7 mouse cellular contexts compared by ENCODE assay signal in genomic region chr8:70001176-70001891, GRCm38 (mm10). TPM values are rescaled to one million over a fixed set of nuclear protein-coding genes. Genes with fewer than 3 reads are reported as not detected.
DNase-seq lines count a peak whose midpoint lies in the region; ATAC-seq and TF ChIP-seq lines count a peak whose summit lies in the region.

No protein-coding gene starts in this region.

- peak overlapping the region; percentile 28 for H3K4me2 ChIP-seq in midbrain, embryonic 11.5 days

- WGBS in limb, embryonic 10.5 days: 2% methylated on average over 16 of the region's 16 CpGs
- WGBS in midbrain, embryonic 11.5 days: 4% methylated on average over 16 of the region's 16 CpGs

- no peaks in the 10 kb centered on the region for H3K36me3 ChIP-seq in G1E (replicated peaks)
- no peaks in the 10 kb centered on the region for H3K36me3 ChIP-seq in limb, embryonic 10.5 days
- H3K36me3 ChIP-seq in midbrain, embryonic 11.5 days (ENCODE audit: control insufficient read depth, insufficient read depth, low read length): no peaks in the 10 kb centered on the region

- H3K27me3 ChIP-seq in G1E (ENCODE audit: insufficient read depth, low read length): 0 out of 2 replicates have a peak, but pooled peaks cover 3% of the 10 kb centered on the region
- H3K27me3 ChIP-seq in limb, embryonic 10.5 days (ENCODE audit: low read depth, poor library complexity, severe bottlenecking): no peaks in the 10 kb centered on the region
- no peaks in the 10 kb centered on the region for H3K27me3 ChIP-seq in midbrain, embryonic 11.5 days (ENCODE audit: control insufficient read depth, insufficient read depth, low read length)

- peaks cover 31% of the 10 kb centered on the region for H3K4me1 ChIP-seq in G1E (ENCODE audit: insufficient read depth, low read depth, low read length)
- peaks cover 18% of the 10 kb centered on the region for H3K4me1 ChIP-seq in limb, embryonic 10.5 days
- H3K4me1 ChIP-seq in midbrain, embryonic 11.5 days (ENCODE audit: control insufficient read depth, insufficient read depth, low read length): 0 out of 2 replicates have a peak, but pooled peaks cover 3% of the 10 kb centered on the region

- H3K4me3 ChIP-seq in G1E (ENCODE audit: low read depth, low read length): peak overlapping the region; percentile 62
- peak overlapping the region; percentile 41 for H3K4me3 ChIP-seq in limb, embryonic 10.5 days
- H3K4me3 ChIP-seq in midbrain, embryonic 11.5 days (ENCODE audit: low read depth, low read length): no peak overlapping the region

- H3K9ac ChIP-seq in midbrain, embryonic 11.5 days (ENCODE audit: low read length): peak overlapping the region; percentile 33

- intact Hi-C loops in heart, postnatal 25 days (cut with DNase I): loop anchor here (1.0 to 5.0 kb wide), 2 partner anchors 44 to 80 kb away; no protein-coding TSS in a partner anchor

- ATAC-seq in G1E (ENCODE audit: extremely low read depth, insufficient number of reproducible peaks, low FRiP score, poor library complexity, severe bottlenecking): peak; percentile 79
- ATAC-seq in erythroid progenitor cell, adult 5-6 weeks (replicated peaks; ENCODE audit: low FRiP score, poor library complexity, severe bottlenecking): peak; percentile 78
- 0 out of 2 replicates have a peak, but pooled peaks have one; percentile 43 for ATAC-seq in midbrain, embryonic 11.5 days (ENCODE audit: low FRiP score)

- TF ChIP-seq CTCF in G1E (IDR thresholded peaks at IDR 0.05; ENCODE audit: low read depth, low read length): peak; percentile 23; the same call in 1 of the 2 replicates

- H3K9me3 ChIP-seq in G1E (replicated peaks): no peaks in the 10 kb centered on the region
- H3K9me3 ChIP-seq in limb, embryonic 10.5 days (replicated peaks): no peaks in the 10 kb centered on the region
- H3K9me3 ChIP-seq in midbrain, embryonic 11.5 days (ENCODE audit: control insufficient read depth, low read length): no peaks in the 10 kb centered on the region

- H3K27ac ChIP-seq in limb, embryonic 10.5 days: peak overlapping the region; percentile 57; the same call in 1 of the 2 replicates
- H3K27ac ChIP-seq in midbrain, embryonic 11.5 days (ENCODE audit: low read depth, low read length): no peak overlapping the region

- peak; percentile 82 for DNase-seq in G1E (ENCODE audit: low spot score)
- DNase-seq in adrenal gland, postnatal 14 days: peak; percentile 68
- DNase-seq in heart, postnatal 25 days (ENCODE audit: low spot score): peak; percentile 39
- peak; percentile 50 for DNase-seq in limb, embryonic 10.5 days (ENCODE audit: low spot score)
- no peak for DNase-seq in midbrain, embryonic 11.5 days (ENCODE audit: low spot score, missing footprints)
- DNase-seq in spleen, postnatal 10 days (ENCODE audit: low spot score in 2 of 2): peak; percentile 44 to 71

RNA-seq across cellular contexts. Expression of gene Gatad2a, which starts 5.2 kb away (rescaled TPM):
- 99.3 and 101 TPM in 2 replicates for total RNA-seq in G1E (2014; fragmentation: Nextera tagmentation)
- 44.4 and 52.2 TPM in 2 replicates for total RNA-seq in G1E (2017)
- polyA plus RNA-seq in G1E (2012): 104 and 139 TPM in 2 replicates
- 105 and 111 TPM in 2 replicates for total RNA-seq in adrenal gland, postnatal 14 days (2021)
- total RNA-seq in erythroid progenitor cell, adult 5-6 weeks (2015; ENCODE audit: low replicate concordance): 42.8 and 46.9 TPM in 2 replicates
- total RNA-seq in erythroid progenitor cell, adult 5-6 weeks (2017; ENCODE audit: low replicate concordance): 47.5 and 48.0 TPM in 2 replicates
- 10 to 100 TPM; 34.3 to 35.6 TPM for total RNA-seq in heart, postnatal 25 days (2021)
- polyA plus RNA-seq in limb, embryonic 10.5 days (2016; fragmentation: Nextera tagmentation; extraction: Ambion mirVana): 58.9 and 69.2 TPM in 2 replicates
- polyA plus RNA-seq in midbrain, embryonic 11.5 days (2014; fragmentation: Nextera tagmentation; extraction: Ambion mirVana): 52.7 and 65.2 TPM in 2 replicates

RNA-seq across cellular contexts. Expression of gene Mau2, which starts 41.2 kb away (rescaled TPM):
- total RNA-seq in G1E (2014; fragmentation: Nextera tagmentation) (49.6 and 53.2 TPM in 2 replicates), G1E (2017) (35.4 and 37.8 TPM in 2 replicates)
- 29.6 and 34.2 TPM in 2 replicates for polyA plus RNA-seq in G1E (2012)
- 54.0 and 60.3 TPM in 2 replicates for total RNA-seq in adrenal gland, postnatal 14 days (2021)
- 27.2 and 35.3 TPM in 2 replicates for total RNA-seq in erythroid progenitor cell, adult 5-6 weeks (2015; ENCODE audit: low replicate concordance)
- 39.1 and 39.2 TPM in 2 replicates for total RNA-seq in erythroid progenitor cell, adult 5-6 weeks (2017; ENCODE audit: low replicate concordance)
- total RNA-seq in heart, postnatal 25 days (2021): 10 to 100 TPM; 34.7 to 35.5 TPM
- polyA plus RNA-seq in limb, embryonic 10.5 days (2016; fragmentation: Nextera tagmentation; extraction: Ambion mirVana): 59.5 and 66.7 TPM in 2 replicates
- 46.2 and 49.3 TPM in 2 replicates for polyA plus RNA-seq in midbrain, embryonic 11.5 days (2014; fragmentation: Nextera tagmentation; extraction: Ambion mirVana)

RNA-seq across cellular contexts. Expression of gene Sugp1, which starts 41.3 kb away (rescaled TPM):
- 17.9 and 43.3 TPM in 2 replicates for total RNA-seq in G1E (2014; fragmentation: Nextera tagmentation)
- total RNA-seq in G1E (2017): 33.1 and 36.0 TPM in 2 replicates
- polyA plus RNA-seq in G1E (2012): 44.9 and 52.9 TPM in 2 replicates
- total RNA-seq in adrenal gland, postnatal 14 days (2021): 26.2 and 31.8 TPM in 2 replicates
- total RNA-seq in erythroid progenitor cell, adult 5-6 weeks (2015; ENCODE audit: low replicate concordance): 15.9 and 20.1 TPM in 2 replicates
- total RNA-seq in erythroid progenitor cell, adult 5-6 weeks (2017; ENCODE audit: low replicate concordance): 21.0 and 24.9 TPM in 2 replicates
- total RNA-seq in heart, postnatal 25 days (2021): 10 to 100 TPM; 17.2 to 18.4 TPM
- 53.5 and 60.7 TPM in 2 replicates for polyA plus RNA-seq in limb, embryonic 10.5 days (2016; fragmentation: Nextera tagmentation; extraction: Ambion mirVana)
- 33.3 and 35.3 TPM in 2 replicates for polyA plus RNA-seq in midbrain, embryonic 11.5 days (2014; fragmentation: Nextera tagmentation; extraction: Ambion mirVana)
